Mouse (Mus musculus) stomach, embryonic 14.5 days (tissue): ENCODE results near the gene Chst11. TPM values are rescaled to one million over a fixed set of nuclear protein-coding genes. Genes with fewer than 3 reads are reported as not detected.

Source experiments
- ATAC-seq: fragments of 200-750 bp; cut with Nextera tagmentation; 2 replicates; pipeline ENCODE4 v1.8.0; 2017; ENCODE audit warnings: low read depth, moderate TSS enrichment; ENCODE audit not compliant: insufficient number of reproducible peaks, insufficient read depth, low FRiP score
- H3K27ac ChIP-seq: fragments of 300-500 bp; sonication (generic); 2 replicates; pipeline ENCODE4 v1.5.1; 2014; ENCODE audit warnings: mild to moderate bottlenecking, low read length, moderate library complexity, mixed read lengths
- H3K27me3 ChIP-seq: fragments of 300-500 bp; sonication (generic); 2 replicates; pipeline ENCODE4 v1.6.1; 2014; ENCODE audit warnings: low read length, control low read depth, mixed read lengths; ENCODE audit not compliant: control insufficient read depth, insufficient read depth
- H3K36me3 ChIP-seq: fragments of 300-500 bp; sonication (generic); 2 replicates; pipeline ENCODE4 v1.6.1; 2014; ENCODE audit warnings: mild to moderate bottlenecking, control low read depth, low read length, moderate library complexity, mixed read lengths; ENCODE audit not compliant: control insufficient read depth, insufficient read depth
- H3K4me1 ChIP-seq: fragments of 300-500 bp; sonication (generic); 2 replicates; pipeline ENCODE4 v1.6.1; 2014; ENCODE audit warnings: low read length, control low read depth, mixed read lengths; ENCODE audit not compliant: control insufficient read depth, insufficient read depth
- H3K4me2 ChIP-seq: fragments of 300-500 bp; sonication (generic); replicated peaks from 2 replicates; pipeline ENCODE4 v1.6.1; 2014; ENCODE audit warnings: low read depth, low read length, control low read depth
- H3K4me3 ChIP-seq: fragments of 300-500 bp; sonication (generic); 2 replicates; pipeline ENCODE4 v1.5.1; 2014; ENCODE audit warnings: low read depth, low read length, control low read depth
- H3K9ac ChIP-seq: fragments of 300-500 bp; sonication (generic); replicated peaks from 2 replicates; pipeline ENCODE4 v1.6.1; 2014; ENCODE audit warnings: low read depth, mild to moderate bottlenecking, control low read depth, low read length, moderate library complexity, mixed read lengths
- H3K9me3 ChIP-seq: fragments of 300-500 bp; sonication (generic); 2 replicates; pipeline ENCODE4 v1.6.1; 2016; ENCODE audit warnings: low read depth, low read length, control low read depth; ENCODE audit not compliant: control insufficient read depth
- WGBS: fragments of 180-500 bp; shearing (Covaris S2); extraction: QIAGEN DNeasy Blood & Tissue Kit; methylation state at CpG from one replicate; pipeline ENCODE4 v1.1.7; 2014; 5-methylcytosine and 5-hydroxymethylcytosine counted together
- polyA plus RNA-seq: library from polyadenylated mRNA; unstranded; fragments of >200 nt; fragmentation: Nextera tagmentation; extraction: Ambion mirVana; gene quantifications from 2 replicates; pipeline ENCODE4 v1.2.1, GENCODE M21; 2014

The Chst11 gene
- polyA plus RNA-seq, 1 experiment from 2014 or later: 2.0 TPM

GRCm38 (mm10) chr10:83030928-83031327 is 45.6 kb downstream of the Chst11 start:
- no peaks in the 10 kb centered on the region for H3K36me3 ChIP-seq
- peaks cover 4% of the 10 kb centered on the region; the same call in 1 of the 2 replicates for H3K4me1 ChIP-seq
- H3K9ac ChIP-seq: no peak overlapping the region
- ATAC-seq: no peak
- H3K4me3 ChIP-seq: no peak overlapping the region
- H3K27me3 ChIP-seq: no peaks in the 10 kb centered on the region
- H3K9me3 ChIP-seq: no peaks in the 10 kb centered on the region
- no peak overlapping the region for H3K4me2 ChIP-seq
- 36% methylated on average over 6 of the region's 6 CpGs for WGBS
- no peak overlapping the region for H3K27ac ChIP-seq

GRCm38 (mm10) chr10:83031561-83031960 is 46.3 kb downstream of the Chst11 start:
- Histone ChIP-seq H3K27me3 (no peaks in the 10 kb centered on the region), H3K36me3 (no peaks in the 10 kb centered on the region), H3K4me3 (no peak overlapping the region), H3K4me2 (no peak overlapping the region), H3K4me1 (peaks cover 7% of the 10 kb centered on the region; the same call in 1 of the 2 replicates), H3K9me3 (no peaks in the 10 kb centered on the region), H3K27ac (no peak overlapping the region), H3K9ac (no peak overlapping the region)
- 73% methylated on average over 4 of the region's 4 CpGs for WGBS
- ATAC-seq: no peak

- Histone ChIP-seq H3K4me1 (peaks cover 7% of the 10 kb centered on the region; the same call in 1 of the 2 replicates), H3K27me3 (no peaks in the 10 kb centered on the region), H3K9ac (no peak overlapping the region), H3K36me3 (no peaks in the 10 kb centered on the region), H3K27ac (no peak overlapping the region), H3K4me3 (no peak overlapping the region), H3K4me2 (no peak overlapping the region), H3K9me3 (no peaks in the 10 kb centered on the region)
- 59% methylated on average over 10 of the region's 10 CpGs for WGBS
- ATAC-seq: no peak
Observed at GRCm38 (mm10) chr10:83032559-83032958, 47.3 kb downstream of the Chst11 start.

GRCm38 (mm10) chr10:83036340-83037045 is 51.2 kb downstream of the Chst11 start:
- no peak overlapping the region for H3K4me2 ChIP-seq
- no peak overlapping the region for H3K27ac ChIP-seq
- H3K4me1 ChIP-seq: peaks cover 2% of the 10 kb centered on the region; the same call in 1 of the 2 replicates
- no peak overlapping the region for H3K4me3 ChIP-seq
- 79% methylated on average over 20 of the region's 20 CpGs for WGBS
- H3K9ac ChIP-seq: no peak overlapping the region
- no peaks in the 10 kb centered on the region for H3K9me3 ChIP-seq
- no peaks in the 10 kb centered on the region for H3K27me3 ChIP-seq
- ATAC-seq: 0 out of 2 replicates have a peak, but pooled peaks have one; percentile 35
- H3K36me3 ChIP-seq: no peaks in the 10 kb centered on the region

GRCm38 (mm10) chr10:83038166-83038565 is 52.9 kb downstream of the Chst11 start:
- Histone ChIP-seq H3K27me3 (no peaks in the 10 kb centered on the region), H3K4me1 (peaks cover 10% of the 10 kb centered on the region; the same call in 1 of the 2 replicates), H3K27ac (no peak overlapping the region), H3K9ac (no peak overlapping the region), H3K36me3 (no peaks in the 10 kb centered on the region), H3K4me3 (no peak overlapping the region), H3K9me3 (no peaks in the 10 kb centered on the region), H3K4me2 (no peak overlapping the region)
- ATAC-seq: no peak
- 87% methylated on average over 9 of the region's 9 CpGs for WGBS

- no peak overlapping the region for H3K9ac ChIP-seq
- no peak overlapping the region for H3K27ac ChIP-seq
- no peaks in the 10 kb centered on the region for H3K9me3 ChIP-seq
- no peaks in the 10 kb centered on the region for H3K36me3 ChIP-seq
- H3K27me3 ChIP-seq: no peaks in the 10 kb centered on the region
- ATAC-seq: no peak
- WGBS: 79% methylated on average over 10 of the region's 10 CpGs
- H3K4me2 ChIP-seq: no peak overlapping the region
- no peak overlapping the region for H3K4me3 ChIP-seq
- H3K4me1 ChIP-seq: peaks cover 12% of the 10 kb centered on the region; the same call in 1 of the 2 replicates
Observed at GRCm38 (mm10) chr10:83039414-83039813, 54.1 kb downstream of the Chst11 start.

GRCm38 (mm10) chr10:83041875-83042274 is 56.6 kb downstream of the Chst11 start:
- Histone ChIP-seq H3K4me2 (no peak overlapping the region), H3K27me3 (no peaks in the 10 kb centered on the region), H3K9me3 (no peaks in the 10 kb centered on the region), H3K4me1 (peaks cover 9% of the 10 kb centered on the region; the same call in 1 of the 2 replicates), H3K4me3 (no peak overlapping the region), H3K9ac (no peak overlapping the region), H3K27ac (no peak overlapping the region), H3K36me3 (no peaks in the 10 kb centered on the region)
- ATAC-seq: no peak
- WGBS: 78% methylated on average over 9 of the region's 9 CpGs

GRCm38 (mm10) chr10:83042613-83043477 is 57.5 kb downstream of the Chst11 start:
- Histone ChIP-seq H3K9me3 (no peaks in the 10 kb centered on the region), H3K9ac (no peak overlapping the region), H3K27ac (peak overlapping the region; percentile 17; the same call in 1 of the 2 replicates), H3K27me3 (no peaks in the 10 kb centered on the region), H3K4me1 (peaks cover 9% of the 10 kb centered on the region; the same call in 1 of the 2 replicates), H3K4me2 (no peak overlapping the region), H3K36me3 (no peaks in the 10 kb centered on the region), H3K4me3 (no peak overlapping the region)
- WGBS: 41% methylated on average over 10 of the region's 10 CpGs
- ATAC-seq: no peak
